Mouse (Mus musculus): ENCODE results near the gene Pank2. TPM values are rescaled to one million over a fixed set of nuclear protein-coding genes. Genes with fewer than 3 reads are reported as not detected.

Pank2 gene
- polyA plus RNA-seq, 1 experiment, result 44.4 TPM

GRCm38 (mm10) chr2:131254329-131254713 lies 8.0 kb upstream of the Pank2 start:
- H3K27ac ChIP-seq (ENCODE audit: control insufficient read depth, insufficient read depth, low read depth, low read length, poor library complexity), result no peak overlapping the region
- no peak for TF ChIP-seq POLR2A (IDR thresholded peaks at IDR 0.05; ENCODE audit: borderline replicate concordance, control insufficient read depth, low read depth, low read length)
- no peak for TF ChIP-seq CTCF (IDR thresholded peaks at IDR 0.05; ENCODE audit: control insufficient read depth, insufficient read depth, low read length)
- no peaks in the 10 kb centered on the region; the same call in 1 of the 2 replicates for H3K4me1 ChIP-seq (ENCODE audit: control insufficient read depth, insufficient read depth, low read length)
- WGBS, result 56% methylated on average over 2 of the region's 2 CpGs
- H3K4me3 ChIP-seq (replicated peaks; ENCODE audit: control insufficient read depth, low read depth, low read length), result no peak overlapping the region

GRCm38 (mm10) chr2:131255738-131256137 lies 6.6 kb upstream of the Pank2 start:
- TF ChIP-seq POLR2A (IDR thresholded peaks at IDR 0.05; ENCODE audit: borderline replicate concordance, control insufficient read depth, low read depth, low read length) (no peak), CTCF (IDR thresholded peaks at IDR 0.05; ENCODE audit: control insufficient read depth, insufficient read depth, low read length) (no peak)
- WGBS, result 73% methylated on average over 3 of the region's 3 CpGs

GRCm38 (mm10) chr2:131258693-131259092 lies 3.6 kb upstream of the Pank2 start:
- Histone ChIP-seq H3K4me3 (replicated peaks; ENCODE audit: control insufficient read depth, low read depth, low read length) (no peak overlapping the region), H3K4me1 (ENCODE audit: control insufficient read depth, insufficient read depth, low read length) (no peaks in the 10 kb centered on the region; the same call in 1 of the 2 replicates), H3K27ac (ENCODE audit: control insufficient read depth, insufficient read depth, low read depth, low read length, poor library complexity) (no peak overlapping the region)
- 58% methylated on average over 8 of the region's 8 CpGs for WGBS
- no peak for TF ChIP-seq POLR2A (IDR thresholded peaks at IDR 0.05; ENCODE audit: borderline replicate concordance, control insufficient read depth, low read depth, low read length)
- no peak for TF ChIP-seq CTCF (IDR thresholded peaks at IDR 0.05; ENCODE audit: control insufficient read depth, insufficient read depth, low read length)

More at GRCm38 (mm10) chr2:131255738-131256137, 6.6 kb upstream of the Pank2 start:
- H3K4me1 ChIP-seq (ENCODE audit: control insufficient read depth, insufficient read depth, low read length), result no peaks in the 10 kb centered on the region; the same call in 1 of the 2 replicates
- no peak overlapping the region for H3K4me3 ChIP-seq (replicated peaks; ENCODE audit: control insufficient read depth, low read depth, low read length)
- no peak overlapping the region for H3K27ac ChIP-seq (ENCODE audit: control insufficient read depth, insufficient read depth, low read depth, low read length, poor library complexity)

- Histone ChIP-seq H3K4me3 (replicated peaks; ENCODE audit: control insufficient read depth, low read depth, low read length) (no peak overlapping the region), H3K4me1 (ENCODE audit: control insufficient read depth, insufficient read depth, low read length) (no peaks in the 10 kb centered on the region; the same call in 1 of the 2 replicates), H3K27ac (ENCODE audit: control insufficient read depth, insufficient read depth, low read depth, low read length, poor library complexity) (no peak overlapping the region)
- WGBS, result 68% methylated on average over 9 of the region's 9 CpGs
- TF ChIP-seq CTCF (IDR thresholded peaks at IDR 0.05; ENCODE audit: control insufficient read depth, insufficient read depth, low read length), result no peak
- TF ChIP-seq POLR2A (IDR thresholded peaks at IDR 0.05; ENCODE audit: borderline replicate concordance, control insufficient read depth, low read depth, low read length), result no peak
Observed at GRCm38 (mm10) chr2:131260544-131261307, 1.6 kb upstream of the Pank2 start.

GRCm38 (mm10) chr2:131261481-131262212 lies 648 bp upstream of the Pank2 start:
- Histone ChIP-seq H3K27ac (ENCODE audit: control insufficient read depth, insufficient read depth, low read depth, low read length, poor library complexity) (no peak overlapping the region; the same call in 1 of the 2 replicates), H3K4me1 (ENCODE audit: control insufficient read depth, insufficient read depth, low read length) (no peaks in the 10 kb centered on the region; the same call in 1 of the 2 replicates), H3K4me3 (replicated peaks; ENCODE audit: control insufficient read depth, low read depth, low read length) (peak overlapping the region; percentile 60)
- TF ChIP-seq POLR2A (IDR thresholded peaks at IDR 0.05; ENCODE audit: borderline replicate concordance, control insufficient read depth, low read depth, low read length) (no peak), CTCF (IDR thresholded peaks at IDR 0.05; ENCODE audit: control insufficient read depth, insufficient read depth, low read length) (no peak)
- WGBS, result 15% methylated on average over 10 of the region's 10 CpGs

GRCm38 (mm10) chr2:131262680-131263670 lies 680 bp downstream of the Pank2 start:
- TF ChIP-seq POLR2A (IDR thresholded peaks at IDR 0.05; ENCODE audit: borderline replicate concordance, control insufficient read depth, low read depth, low read length) (no peak), CTCF (IDR thresholded peaks at IDR 0.05; ENCODE audit: control insufficient read depth, insufficient read depth, low read length) (no peak)
- Histone ChIP-seq H3K4me1 (ENCODE audit: control insufficient read depth, insufficient read depth, low read length) (no peaks in the 10 kb centered on the region; the same call in 1 of the 2 replicates), H3K4me3 (replicated peaks; ENCODE audit: control insufficient read depth, low read depth, low read length) (peak overlapping the region; percentile 86), H3K27ac (ENCODE audit: control insufficient read depth, insufficient read depth, low read depth, low read length, poor library complexity) (peak overlapping the region; percentile 99)
- WGBS, result 3% methylated on average over 59 of the region's 59 CpGs

GRCm38 (mm10) chr2:131264027-131264426 lies 1.7 kb downstream of the Pank2 start:
- no peaks in the 10 kb centered on the region; the same call in 1 of the 2 replicates for H3K4me1 ChIP-seq (ENCODE audit: control insufficient read depth, insufficient read depth, low read length)
- TF ChIP-seq POLR2A (IDR thresholded peaks at IDR 0.05; ENCODE audit: borderline replicate concordance, control insufficient read depth, low read depth, low read length), result no peak
- TF ChIP-seq CTCF (IDR thresholded peaks at IDR 0.05; ENCODE audit: control insufficient read depth, insufficient read depth, low read length), result no peak
- peak overlapping the region; percentile 6 for H3K4me3 ChIP-seq (replicated peaks; ENCODE audit: control insufficient read depth, low read depth, low read length)
- WGBS, result 17% methylated on average over 6 of the region's 6 CpGs
- no peak overlapping the region for H3K27ac ChIP-seq (ENCODE audit: control insufficient read depth, insufficient read depth, low read depth, low read length, poor library complexity)

Data from bone marrow, adult 2 months (tissue).